Mouse (Mus musculus): ENCODE data around the gene Alb. TPM values are rescaled to one million over a fixed set of nuclear protein-coding genes. Genes with fewer than 3 reads are reported as not detected.

Alb gene
- not detected for polyA plus RNA-seq (2012; fragmentation: generic; extraction: Trizol)

DNA sequence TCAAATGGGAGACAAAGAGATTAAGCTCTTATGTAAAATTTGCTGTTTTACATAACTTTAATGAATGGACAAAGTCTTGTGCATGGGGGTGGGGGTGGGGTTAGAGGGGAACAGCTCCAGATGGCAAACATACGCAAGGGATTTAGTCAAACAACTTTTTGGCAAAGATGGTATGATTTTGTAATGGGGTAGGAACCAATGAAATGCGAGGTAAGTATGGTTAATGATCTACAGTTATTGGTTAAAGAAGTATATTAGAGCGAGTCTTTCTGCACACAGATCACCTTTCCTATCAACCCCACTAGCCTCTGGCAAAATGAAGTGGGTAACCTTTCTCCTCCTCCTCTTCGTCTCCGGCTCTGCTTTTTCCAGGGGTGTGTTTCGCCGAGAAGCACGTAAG, at the start of gene Alb:
Gene Alb, plus strand, starts transcription at position 279 of the 400 bp plus-strand sequence.

GRCm38 (mm10) chr5:90490518-90490917, 29.8 kb downstream of the Alb start, which contains the start of gene Afp:
TSS of gene Afp (plus strand) at chr5:90490737.

DNA sequence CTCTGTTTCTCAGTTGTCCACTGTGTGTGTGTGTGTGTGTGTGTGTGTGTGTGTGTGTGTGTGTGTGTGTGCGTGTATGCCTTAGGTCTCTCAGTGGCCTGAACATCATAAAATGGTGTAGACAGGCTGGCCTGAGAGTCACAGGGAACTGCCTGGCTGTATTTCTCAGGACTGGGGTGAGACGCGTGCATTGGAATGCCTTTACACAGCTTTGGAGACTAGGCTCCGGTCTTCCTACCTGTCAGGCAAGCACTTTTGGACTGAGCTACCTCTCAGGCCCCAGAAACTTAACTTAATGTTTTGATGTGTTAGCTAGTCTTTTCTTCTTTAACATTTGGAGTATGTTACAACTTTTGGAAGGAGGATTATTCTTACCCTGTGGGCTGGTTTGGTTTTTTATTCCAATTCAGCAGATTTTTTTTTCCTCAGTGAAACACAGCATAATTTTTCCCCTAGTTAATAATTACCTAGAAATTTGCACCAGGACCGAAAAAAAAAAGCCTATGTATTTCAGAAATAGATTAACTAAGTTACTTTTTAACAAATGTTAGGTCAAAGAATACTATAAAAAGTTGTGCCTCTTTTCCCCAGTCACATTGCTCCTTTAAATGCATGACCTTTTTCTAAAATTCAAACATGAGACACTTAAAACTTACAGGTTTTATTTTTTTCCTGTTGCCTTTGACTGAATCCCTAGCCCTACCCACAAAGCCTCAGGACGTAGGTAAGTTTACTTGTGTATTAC, 57.8 kb downstream of the Alb start, which contains the start of gene Afm:
Gene Afm, plus strand, starts transcription at position 577 of the 745 bp plus-strand sequence.

Other genes with a start within 250 kb of the Alb start
- 10 to 100 TPM; 20.5 to 22.2 TPM for gene Cox18, start 236.9 kb upstream of the Alb start, polyA plus RNA-seq (2012; fragmentation: generic; extraction: Trizol)
- gene Ankrd17, start 94.3 kb upstream of the Alb start, polyA plus RNA-seq (2012; fragmentation: generic; extraction: Trizol): 10 to 100 TPM in 1 of 2 experiments, 1 to 10 TPM in 1; 8.6 to 24.1 TPM
- gene Gm9958, start 93.7 kb upstream of the Alb start, polyA plus RNA-seq (2012; fragmentation: generic; extraction: Trizol): 1 to 10 TPM in 1 of 2 experiments, under 1 TPM in 1; 0.28 to 1.8 TPM
- gene Afp, start 29.8 kb downstream of the Alb start, polyA plus RNA-seq (2012; fragmentation: generic; extraction: Trizol): 1 to 10 TPM in 1 of 2 experiments, under 1 TPM in 1; 0.31 to 2.4 TPM
- gene Afm, start 58.0 kb downstream of the Alb start, polyA plus RNA-seq (2012; fragmentation: generic; extraction: Trizol): not detected
- gene 5830473C10Rik, start 100.2 kb downstream of the Alb start, polyA plus RNA-seq (2012; fragmentation: generic; extraction: Trizol): under 1 TPM; 0.02 to 0.04 TPM
- under 1 TPM; 0.04 to 0.08 TPM for gene Rassf6, start 179.8 kb downstream of the Alb start, polyA plus RNA-seq (2012; fragmentation: generic; extraction: Trizol)